Mouse (Mus musculus) embryonic facial prominence, embryonic 10.5 days (tissue): Measurements from ENCODE around the gene Hddc3. TPM values are rescaled to one million over a fixed set of nuclear protein-coding genes. Genes with fewer than 3 reads are reported as not detected.

Source experiments
- DNase-seq: peaks from one replicate; pipeline ENCODE4 v3.0.0-alpha.2; 2017; ENCODE audit warnings: low spot score
- H3K27ac ChIP-seq: fragments of 300-500 bp; sonication (generic); replicated peaks from 2 replicates; pipeline ENCODE4 v1.5.1; 2016; ENCODE audit warnings: mild to moderate bottlenecking
- H3K27me3 ChIP-seq: fragments of 300-500 bp; sonication (generic); replicated peaks from 2 replicates; pipeline ENCODE4 v1.6.1; 2016; ENCODE audit warnings: low read depth, mild to moderate bottlenecking; ENCODE audit not compliant: poor library complexity, severe bottlenecking
- H3K36me3 ChIP-seq: fragments of 300-500 bp; sonication (generic); replicated peaks from 2 replicates; pipeline ENCODE4 v1.6.1; 2016; ENCODE audit warnings: mild to moderate bottlenecking, moderate library complexity
- H3K4me1 ChIP-seq: fragments of 300-500 bp; sonication (generic); 2 replicates; pipeline ENCODE4 v1.6.1; 2016
- H3K4me3 ChIP-seq: fragments of 300-500 bp; sonication (generic); 2 replicates; pipeline ENCODE4 v1.5.1; 2016; ENCODE audit warnings: mild to moderate bottlenecking, moderate library complexity
- H3K9me3 ChIP-seq: fragments of 300-500 bp; sonication (generic); 2 replicates; pipeline ENCODE4 v1.6.1; 2016; ENCODE audit warnings: mild to moderate bottlenecking
- WGBS: fragments of 180-500 bp; shearing (Covaris S2); methylation state at CpG from one replicate; pipeline ENCODE4 v1.1.7; 2016; 5-methylcytosine and 5-hydroxymethylcytosine counted together
- polyA plus RNA-seq: library from polyadenylated mRNA; unstranded; fragments of >200 nt; fragmentation: Nextera tagmentation; extraction: Ambion mirVana; gene quantifications from 2 replicates; pipeline ENCODE4 v1.2.1, GENCODE M21; 2016

Gene Hddc3
- 23.3 and 30.3 TPM in 2 replicates for polyA plus RNA-seq

DNA sequence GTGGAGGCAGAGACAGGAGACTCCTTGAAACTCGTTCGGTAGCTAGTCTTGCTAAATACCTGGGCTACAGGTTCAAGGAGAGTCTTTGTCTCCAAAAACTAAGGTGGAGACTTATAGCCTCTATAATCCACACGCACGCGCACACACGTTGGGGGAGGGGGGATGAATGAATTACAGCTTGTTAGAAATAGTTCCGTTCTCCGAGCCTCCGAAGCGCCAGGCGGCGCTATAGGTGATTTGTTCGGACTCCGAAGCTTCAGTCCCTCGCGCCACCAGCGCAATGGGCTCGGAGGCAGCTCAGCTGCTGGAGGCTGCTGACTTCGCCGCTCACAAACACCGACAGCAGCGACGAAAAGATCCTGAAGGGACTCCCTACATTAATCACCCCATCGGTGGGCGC lies at the start of gene Hddc3:
TSS of gene Hddc3 (plus strand) at position 247 of the 400 bp plus-strand sequence.
- 1% methylated on average over 25 of the region's 25 CpGs for whole genome bisulfite sequencing
- Histone ChIP-seq H3K9me3 (no peaks in the 10 kb centered on the region), H3K4me3 (peak within 1 kb of the TSS; percentile 73), H3K27ac (peak within 1 kb of the TSS; percentile 91), H3K36me3 (peaks cover 11% of the 10 kb centered on the region), H3K4me1 (peaks cover 47% of the 10 kb centered on the region), H3K27me3 (peaks cover 12% of the 10 kb centered on the region)
- DNase-seq, result peak; percentile 94

DNA sequence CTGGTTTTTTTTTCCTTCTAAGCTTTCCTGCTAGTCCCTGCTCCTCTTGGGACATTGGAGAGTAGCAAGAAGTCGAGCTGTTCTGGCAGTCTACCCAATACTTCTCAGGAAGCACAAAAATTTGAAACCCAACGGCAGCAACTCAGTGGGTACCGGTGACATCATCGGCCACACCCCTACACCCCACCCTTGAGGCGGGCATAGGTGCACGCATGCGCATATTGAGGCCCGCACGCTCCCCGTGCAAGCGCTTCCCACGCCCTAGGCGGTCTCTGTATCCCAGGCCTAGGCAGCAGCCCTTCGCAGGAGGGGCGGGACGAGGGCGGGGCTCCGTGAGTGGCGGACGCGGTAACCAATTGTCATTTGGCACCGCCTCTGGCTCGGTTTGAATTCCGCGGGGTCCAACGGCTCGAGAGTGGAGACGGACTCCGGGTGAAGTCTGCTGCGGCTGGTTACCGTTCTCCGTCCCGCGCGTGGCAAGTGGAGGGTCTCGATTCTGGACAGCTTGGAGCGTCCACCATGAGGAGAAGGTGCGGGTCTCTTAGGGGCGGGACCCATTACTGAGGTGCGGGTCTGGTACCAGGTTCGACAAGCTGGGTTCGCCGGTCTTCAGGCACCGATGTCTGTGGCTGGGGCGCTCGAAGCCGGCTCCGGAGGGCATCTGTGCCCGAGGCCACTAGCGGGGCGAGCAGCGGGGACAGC lies 48.7 kb upstream of the Hddc3 start, which contains the start of gene Prc1:
TSS of gene Prc1 (plus strand) at position 389 of the 702 bp plus-strand sequence.
- H3K27me3 ChIP-seq, result no peaks in the 10 kb centered on the region
- WGBS, result under 1% methylated on average over 52 of the region's 52 CpGs

DNA sequence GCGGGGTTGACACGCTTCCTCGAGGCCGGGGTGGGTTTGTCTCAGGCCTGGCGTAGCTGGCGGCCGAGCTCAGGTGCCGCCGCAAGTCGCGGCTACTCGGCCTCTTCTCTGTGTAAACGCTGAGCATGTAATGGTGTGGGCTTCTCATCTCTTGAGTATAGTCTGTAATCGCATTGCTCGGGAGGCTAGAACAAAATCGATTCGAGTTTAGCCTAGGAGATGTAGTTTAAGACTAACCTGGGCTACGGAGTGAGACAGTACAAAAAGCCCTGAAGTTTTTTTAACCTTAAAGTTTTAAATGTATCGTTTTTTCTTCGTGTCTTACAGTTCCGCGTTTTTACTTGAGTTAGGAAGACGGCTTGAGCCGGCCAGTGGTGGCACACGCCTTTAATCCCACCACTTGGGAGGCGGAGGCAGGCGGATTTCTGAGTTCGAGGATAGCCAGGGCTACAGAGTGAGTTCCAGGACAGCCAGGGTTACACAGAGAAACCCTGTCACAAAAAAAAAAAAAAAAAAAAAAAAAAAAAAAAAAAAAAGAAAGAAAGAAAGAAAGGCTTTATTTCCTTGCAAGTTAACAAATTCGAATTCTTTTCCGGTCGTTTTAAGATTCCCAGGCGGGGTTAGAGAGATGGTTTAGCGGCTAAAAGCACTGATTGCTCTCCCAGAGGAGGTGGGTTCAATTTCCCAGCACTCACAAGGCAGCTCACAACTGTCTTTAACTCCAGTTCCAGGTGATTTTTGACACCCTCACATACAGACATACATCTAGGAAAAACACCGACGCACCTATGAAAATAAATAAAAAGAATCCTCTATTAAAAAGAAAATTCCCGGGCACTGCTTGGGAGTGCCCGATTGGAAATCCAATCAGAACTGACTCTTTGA lies 47.9 kb upstream of the Hddc3 start:
- H3K4me3 ChIP-seq, result peak overlapping the region; percentile 81
- no peaks in the 10 kb centered on the region for H3K9me3 ChIP-seq
- peaks cover 32% of the 10 kb centered on the region for H3K4me1 ChIP-seq
- WGBS, result 9% methylated on average over 37 of the region's 37 CpGs
- H3K36me3 ChIP-seq, result peaks cover 56% of the 10 kb centered on the region
- no peaks in the 10 kb centered on the region for H3K27me3 ChIP-seq
- peak overlapping the region; percentile 93 for H3K27ac ChIP-seq
- peak; percentile 44 for DNase-seq

More for the DNA sequence above, 48.7 kb upstream of the Hddc3 start, which contains the start of gene Prc1:
- Histone ChIP-seq H3K4me3 (peak within 1 kb of the TSS; percentile 81), H3K36me3 (peaks cover 54% of the 10 kb centered on the region), H3K4me1 (peaks cover 32% of the 10 kb centered on the region), H3K9me3 (no peaks in the 10 kb centered on the region), H3K27ac (peak within 1 kb of the TSS; percentile 93)
- DNase-seq, result peak; percentile 100

DNA sequence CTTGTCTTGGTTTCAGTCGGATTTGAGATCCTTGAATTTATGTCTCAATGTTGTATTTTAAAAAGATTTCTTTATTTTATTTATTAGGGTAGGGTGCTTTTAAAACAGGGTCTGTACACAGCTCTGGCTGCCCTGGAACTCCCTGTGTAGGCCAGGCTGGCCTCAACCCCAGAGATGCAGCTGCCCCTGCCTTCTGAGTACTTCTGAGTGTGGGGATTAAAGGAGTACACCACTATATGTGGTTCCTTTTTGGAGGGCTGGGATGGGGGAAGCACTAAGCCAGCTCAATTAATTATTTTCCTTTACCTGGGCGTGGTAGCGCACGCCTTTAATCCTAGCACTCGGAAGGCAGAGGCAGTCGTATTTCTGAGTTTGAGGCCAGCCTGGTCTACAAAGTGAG lies 46.4 kb upstream of the Hddc3 start:
- peaks cover 56% of the 10 kb centered on the region for H3K36me3 ChIP-seq
- no peak for DNase-seq

DNA sequence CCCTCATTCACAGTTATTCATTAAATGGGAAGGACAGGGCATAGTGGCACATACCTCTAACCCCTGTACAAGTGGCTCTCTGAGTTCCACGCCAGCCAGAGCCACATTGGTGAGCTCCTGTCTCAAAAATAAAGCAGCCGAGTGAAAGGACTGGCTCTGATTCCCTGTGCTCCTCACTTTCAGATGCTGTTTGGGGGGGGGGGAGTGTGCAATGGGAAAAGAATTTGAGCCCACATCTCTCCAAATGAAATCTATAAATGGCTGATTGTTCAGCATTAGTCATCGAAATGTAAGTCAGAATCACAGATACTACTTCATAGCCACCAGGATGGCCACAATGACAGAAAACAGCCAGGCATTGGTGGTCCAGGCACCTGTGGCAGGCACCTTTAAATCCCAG lies 45.9 kb upstream of the Hddc3 start:
- H3K4me1 ChIP-seq, result peaks cover 32% of the 10 kb centered on the region
- H3K27ac ChIP-seq, result no peak overlapping the region
- no peaks in the 10 kb centered on the region for H3K9me3 ChIP-seq
- WGBS, result 86% methylated on average over 3 of the region's 3 CpGs
- H3K4me3 ChIP-seq, result 0 out of 2 replicates have a peak overlapping the region, but pooled peaks have one; percentile 6
- DNase-seq, result no peak
- no peaks in the 10 kb centered on the region for H3K27me3 ChIP-seq
- H3K36me3 ChIP-seq, result peaks cover 56% of the 10 kb centered on the region

More for the DNA sequence above, 46.4 kb upstream of the Hddc3 start:
- no peaks in the 10 kb centered on the region for H3K27me3 ChIP-seq
- peak overlapping the region; percentile 81; the same call in 1 of the 2 replicates for H3K4me3 ChIP-seq
- peaks cover 32% of the 10 kb centered on the region for H3K4me1 ChIP-seq
- no peaks in the 10 kb centered on the region for H3K9me3 ChIP-seq
- WGBS, result 94% methylated on average over 6 of the region's 6 CpGs
- H3K27ac ChIP-seq, result no peak overlapping the region

DNA sequence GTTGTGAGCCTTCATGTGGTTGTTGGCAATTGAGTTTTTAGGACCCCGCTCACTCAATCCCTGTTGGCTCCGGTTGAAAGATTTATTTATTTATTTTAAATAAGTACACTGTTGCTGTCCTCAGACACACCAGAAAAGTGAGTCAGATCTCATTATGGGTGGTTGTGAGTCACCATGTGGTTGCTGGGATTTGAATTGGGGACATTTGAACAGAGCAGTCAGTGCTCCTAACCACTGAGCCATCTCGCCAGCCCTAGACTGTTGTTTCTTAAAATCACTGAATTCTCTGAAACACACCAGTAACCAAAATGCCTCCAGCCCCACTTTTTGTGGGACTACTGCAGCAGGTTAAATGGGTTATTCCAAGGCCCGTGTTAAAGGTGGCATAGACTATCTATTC lies 44.1 kb upstream of the Hddc3 start:
- peaks cover 29% of the 10 kb centered on the region for H3K4me1 ChIP-seq
- no peaks in the 10 kb centered on the region for H3K9me3 ChIP-seq
- 94% methylated on average over 4 of the region's 4 CpGs for WGBS
- no peak overlapping the region for H3K4me3 ChIP-seq
- no peaks in the 10 kb centered on the region for H3K27me3 ChIP-seq
- no peak for DNase-seq
- H3K27ac ChIP-seq, result no peak overlapping the region
- H3K36me3 ChIP-seq, result peaks cover 73% of the 10 kb centered on the region

DNA sequence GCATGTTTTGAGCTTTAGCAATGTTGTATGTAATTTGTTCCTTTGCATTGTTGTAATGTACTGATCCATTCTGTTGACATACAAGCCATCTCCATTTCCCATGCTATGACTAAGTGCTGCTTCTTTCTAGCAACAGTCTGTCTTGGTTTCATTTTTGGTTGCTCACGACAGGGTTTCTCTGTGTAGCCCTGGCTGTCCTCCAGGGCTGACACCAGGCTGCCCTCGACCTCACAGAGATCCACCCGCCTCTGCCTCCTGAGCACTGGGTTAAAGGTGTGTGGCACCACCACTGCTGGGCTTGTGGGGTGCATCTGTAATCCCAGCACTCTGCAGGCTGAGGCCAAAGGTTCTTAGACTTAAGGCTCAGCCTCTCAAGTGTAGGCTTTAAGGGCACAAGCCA lies 43.3 kb upstream of the Hddc3 start:
- H3K9me3 ChIP-seq, result no peaks in the 10 kb centered on the region
- H3K27ac ChIP-seq, result no peak overlapping the region
- H3K36me3 ChIP-seq, result peaks cover 81% of the 10 kb centered on the region
- DNase-seq, result no peak
- peaks cover 24% of the 10 kb centered on the region for H3K4me1 ChIP-seq
- no peak overlapping the region for H3K4me3 ChIP-seq
- H3K27me3 ChIP-seq, result no peaks in the 10 kb centered on the region
- WGBS, result 89% methylated on average over 3 of the region's 3 CpGs

DNA sequence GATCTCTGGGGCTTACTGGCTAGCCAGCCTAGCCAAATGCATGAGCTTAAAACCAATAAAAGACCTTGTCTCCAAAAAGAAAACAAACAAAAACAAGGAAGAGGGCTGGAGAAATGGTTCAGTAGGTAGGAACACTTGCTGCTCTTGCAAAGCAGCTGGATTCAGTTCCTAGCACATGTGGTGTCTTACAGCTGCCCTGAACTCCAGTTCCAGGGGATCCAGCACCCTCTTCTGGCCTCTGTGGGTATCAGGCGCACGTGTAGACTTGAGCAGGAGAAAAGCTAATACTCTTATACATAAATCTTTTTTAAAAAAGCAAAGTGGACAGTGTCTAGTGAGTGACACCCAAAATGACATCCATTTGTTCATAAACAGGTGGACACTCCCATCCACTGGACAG lies 41.4 kb upstream of the Hddc3 start:
- no peaks in the 10 kb centered on the region for H3K27me3 ChIP-seq
- 82% methylated on average over 2 of the region's 2 CpGs for WGBS
- no peak overlapping the region for H3K27ac ChIP-seq
- no peaks in the 10 kb centered on the region for H3K9me3 ChIP-seq
- no peak overlapping the region for H3K4me3 ChIP-seq
- H3K4me1 ChIP-seq, result peaks cover 12% of the 10 kb centered on the region; the same call in 1 of the 2 replicates
- DNase-seq, result no peak
- H3K36me3 ChIP-seq, result peaks cover 96% of the 10 kb centered on the region

DNA sequence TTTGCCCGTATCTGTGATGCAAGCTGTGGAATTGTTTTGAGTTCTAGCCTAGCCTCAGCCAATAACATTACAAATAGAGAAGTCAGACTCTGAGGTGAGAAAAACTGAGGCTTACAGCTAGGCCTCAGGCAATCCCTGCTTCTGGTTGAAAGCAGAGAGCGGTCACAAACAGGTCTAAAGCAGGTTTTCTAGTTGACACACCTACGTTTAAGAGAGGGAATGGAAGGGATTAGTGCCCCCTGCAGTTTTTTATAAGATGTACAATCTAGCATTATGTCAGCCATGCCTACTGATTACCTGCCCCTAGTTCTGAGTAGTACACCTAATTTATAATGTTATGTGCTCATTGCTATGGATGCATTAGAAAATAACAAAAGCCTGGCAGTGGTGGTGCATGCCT lies 35.1 kb upstream of the Hddc3 start:
- no peaks in the 10 kb centered on the region for H3K27me3 ChIP-seq
- no peaks in the 10 kb centered on the region for H3K9me3 ChIP-seq
- H3K4me1 ChIP-seq, result no peaks in the 10 kb centered on the region
- DNase-seq, result no peak
- peaks cover 100% of the 10 kb centered on the region for H3K36me3 ChIP-seq
- H3K27ac ChIP-seq, result no peak overlapping the region
- H3K4me3 ChIP-seq, result no peak overlapping the region
- 90% methylated on average over 3 of the region's 3 CpGs for WGBS

DNA sequence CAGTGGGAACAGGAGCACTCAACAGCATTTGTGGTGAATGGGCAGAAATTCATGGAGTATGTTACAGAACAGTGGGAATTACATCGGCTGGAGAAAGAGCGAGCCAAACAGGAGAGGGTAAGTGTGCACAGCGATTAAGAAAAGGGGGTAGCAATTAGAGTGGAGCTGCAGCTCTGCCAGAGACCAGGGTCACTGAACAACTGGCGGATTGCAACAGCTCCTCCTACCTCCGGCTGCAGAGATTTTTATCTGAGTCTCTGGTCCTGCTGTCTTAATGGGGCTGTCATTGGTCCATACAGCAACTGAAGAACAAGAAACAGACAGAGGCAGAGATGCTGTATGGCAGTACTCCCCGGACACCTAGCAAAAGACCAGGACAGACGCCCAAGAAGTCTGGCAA lies 32.1 kb upstream of the Hddc3 start:
- no peaks in the 10 kb centered on the region for H3K4me1 ChIP-seq
- no peaks in the 10 kb centered on the region for H3K27me3 ChIP-seq
- H3K27ac ChIP-seq, result no peak overlapping the region
- no peaks in the 10 kb centered on the region for H3K9me3 ChIP-seq
- peaks cover 100% of the 10 kb centered on the region for H3K36me3 ChIP-seq
- DNase-seq, result no peak
- H3K4me3 ChIP-seq, result no peak overlapping the region
- WGBS, result 88% methylated on average over 7 of the region's 7 CpGs

DNA sequence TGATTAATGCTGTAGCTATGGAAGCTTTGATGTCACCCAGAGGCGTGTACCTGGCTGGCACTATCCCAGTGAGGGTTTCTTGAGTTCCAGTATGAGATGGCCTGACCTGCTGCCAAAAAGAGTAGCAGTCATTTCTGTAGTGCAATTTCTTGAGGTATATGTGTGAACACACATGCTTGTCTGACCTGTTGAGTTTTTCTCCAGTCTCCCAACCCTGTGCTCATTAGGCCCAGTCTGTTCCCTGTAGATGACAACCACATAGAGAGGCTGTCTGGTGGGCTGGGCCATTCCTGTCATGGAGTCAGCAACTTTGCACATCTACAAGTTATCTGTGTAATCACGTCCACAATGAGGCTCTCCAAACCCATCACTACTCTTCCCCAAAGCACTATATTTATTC lies 27.2 kb upstream of the Hddc3 start:
- 84% methylated on average over 2 of the region's 2 CpGs for WGBS
- no peaks in the 10 kb centered on the region for H3K4me1 ChIP-seq
- no peaks in the 10 kb centered on the region for H3K9me3 ChIP-seq
- no peaks in the 10 kb centered on the region for H3K27me3 ChIP-seq
- H3K27ac ChIP-seq, result no peak overlapping the region
- DNase-seq, result no peak
- no peak overlapping the region for H3K4me3 ChIP-seq
- H3K36me3 ChIP-seq, result peaks cover 96% of the 10 kb centered on the region

DNA sequence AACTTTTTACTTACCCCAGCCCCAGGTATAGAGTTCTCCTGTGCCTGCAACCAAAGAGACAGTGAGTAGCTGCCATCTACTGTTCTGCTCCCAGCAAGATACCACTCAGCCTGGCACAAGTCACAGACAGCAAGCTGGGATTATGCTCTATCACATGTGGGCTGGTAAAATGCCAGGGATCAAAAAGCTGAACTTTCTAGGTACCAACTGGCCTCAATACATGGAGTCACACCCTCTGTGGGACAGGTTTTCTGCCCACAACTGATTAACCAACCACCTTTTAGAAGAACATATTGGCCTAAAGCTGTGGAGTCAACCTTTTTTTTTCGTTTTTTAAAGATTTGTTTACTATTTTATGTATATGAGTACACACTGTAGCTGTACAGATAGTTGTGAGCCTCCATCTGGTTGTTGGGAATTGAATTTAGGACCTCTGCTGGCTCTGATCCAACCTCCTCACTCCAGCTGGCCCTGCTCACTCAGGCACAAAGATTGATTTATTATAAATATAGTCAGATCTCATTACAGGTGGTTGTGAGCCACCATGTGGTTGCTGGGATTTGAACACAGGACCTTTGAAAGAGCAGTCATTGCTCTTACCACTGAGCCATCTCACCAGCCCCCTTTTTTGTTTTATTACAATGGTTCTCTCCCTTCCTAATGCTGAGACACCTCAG lies 25.3 kb upstream of the Hddc3 start:
- WGBS, result 78% methylated on average over 1 of the region's 1 CpGs

More for the DNA sequence above, 25.3 kb upstream of the Hddc3 start:
- no peak overlapping the region for H3K27ac ChIP-seq
- H3K4me1 ChIP-seq, result 0 out of 2 replicates have a peak, but pooled peaks cover under 1% of the 10 kb centered on the region
- H3K27me3 ChIP-seq, result no peaks in the 10 kb centered on the region
- no peak overlapping the region for H3K4me3 ChIP-seq
- no peaks in the 10 kb centered on the region for H3K9me3 ChIP-seq
- peaks cover 82% of the 10 kb centered on the region for H3K36me3 ChIP-seq
- DNase-seq, result no peak
